Mouse (Mus musculus): ENCODE measurements at regions not wholly inside any gene's neighbourhood (a gene's known extent, or its start where the extent isn't known, plus 50 kb on each side); places are given as distances from the start of the nearest gene placed in this dataset.

DNA sequence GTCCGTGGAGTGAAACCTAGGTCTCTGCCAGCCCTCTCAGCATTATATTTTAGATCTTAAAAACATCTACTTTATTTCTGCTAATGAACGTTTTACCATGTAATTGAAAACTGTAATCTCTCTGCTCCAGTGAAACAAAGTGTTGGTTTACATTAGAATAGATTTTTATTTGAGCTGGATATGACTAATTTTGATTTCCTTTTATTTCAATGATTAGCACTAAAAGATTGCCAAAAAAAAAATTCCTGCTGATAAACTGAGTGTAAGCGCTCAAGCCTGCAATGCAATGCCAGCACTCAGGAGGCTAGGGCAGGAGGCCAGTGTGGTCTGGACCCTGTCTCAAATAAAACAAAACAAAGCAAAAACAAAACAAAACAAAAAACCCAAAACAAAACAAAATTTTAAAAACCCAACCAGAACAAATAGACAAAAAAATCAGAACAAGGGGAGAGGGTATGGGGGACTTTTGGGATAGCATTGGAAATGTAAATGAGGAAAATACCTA is 69.3 kb upstream of the E2f3 start:
- TF ChIP-seq CTCF (IDR thresholded peaks at IDR 0.05; ENCODE audit: borderline replicate concordance, insufficient read depth, low read length) = no peak
- TF ChIP-seq POLR2A (IDR thresholded peaks at IDR 0.05; ENCODE audit: low read depth, low read length) = no peak
